Mouse (Mus musculus) E14TG2a.4 (cell line): ENCODE data around the gene Pxn.

Source experiments
- CTCF ChIP-seq: conservative IDR thresholded peaks from 2 replicates; pipeline ENCODE4 v1.5.1; 2014; ENCODE audit warnings: low read length
- NANOG ChIP-seq: IDR thresholded peaks from 2 replicates; pipeline ENCODE4 v1.6.1; 2014; ENCODE audit warnings: borderline replicate concordance, low read length, mixed read lengths
- POU5F1 ChIP-seq: IDR thresholded peaks from 2 replicates; pipeline ENCODE4 v1.6.1; 2014; ENCODE audit warnings: low read length, borderline replicate concordance

DNA sequence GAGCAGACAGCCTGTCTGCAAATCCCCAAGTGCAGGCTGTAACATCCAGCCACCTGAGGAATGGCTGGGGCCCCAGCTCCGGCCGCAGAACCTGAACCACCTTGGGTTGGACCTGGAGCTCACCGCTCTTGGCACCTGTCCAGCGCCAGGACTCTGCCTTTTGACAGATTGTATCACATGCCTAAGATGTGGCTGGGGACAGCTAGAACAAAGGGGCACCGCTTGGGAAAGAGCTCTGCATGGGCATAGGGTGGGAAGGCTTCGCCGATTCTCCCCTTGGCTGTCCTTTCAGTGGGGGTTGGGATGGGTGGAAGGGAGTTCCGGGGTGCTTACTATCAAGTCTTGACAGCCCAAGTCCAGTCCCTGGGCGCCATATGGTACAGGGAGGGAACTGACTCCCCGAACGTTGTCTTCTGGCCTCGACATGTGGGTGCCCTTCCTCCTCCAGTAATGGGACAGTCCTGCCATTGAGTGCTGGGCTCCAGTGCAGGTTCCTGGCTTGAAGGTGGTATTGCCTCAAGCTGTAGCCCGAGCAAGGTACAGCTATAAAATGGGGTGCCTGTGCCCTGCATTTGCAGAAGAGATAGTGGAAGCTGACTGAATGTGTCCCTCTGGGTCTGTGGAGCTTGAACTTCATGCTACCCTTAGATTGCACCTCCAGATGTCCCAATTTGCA, 31.7 kb downstream of the Pxn start:
- TF ChIP-seq CTCF (no peak), POU5F1 (no peak), NANOG (no peak)
